Mouse (Mus musculus) lung, adult 2 months (tissue): ENCODE measurements around the gene Cdc14a. TPM values are rescaled to one million over a fixed set of nuclear protein-coding genes. Genes with fewer than 3 reads are reported as not detected.

ENCODE experiments used
- DNase-seq: peaks from one replicate; pipeline ENCODE4 v3.0.0; 2022
- H3K4me1 ChIP-seq: fragments of 200-500 bp; 2 replicates; pipeline ENCODE4 v1.6.1; 2011; ENCODE audit warnings: low read length; ENCODE audit not compliant: control insufficient read depth, insufficient read depth
- H3K4me3 ChIP-seq: fragments of 200-500 bp; replicated peaks from 2 replicates; pipeline ENCODE3; 2011; ENCODE audit warnings: low read depth, mild to moderate bottlenecking, control low read depth, low read length; ENCODE audit errors: extremely low read depth
- CTCF ChIP-seq: fragments of 200-500 bp; IDR thresholded peaks from 2 replicates; pipeline ENCODE4 v1.5.1; 2011; ENCODE audit warnings: mild to moderate bottlenecking, low read length, control low read depth; ENCODE audit not compliant: insufficient read depth
- POLR2A ChIP-seq: fragments of 200-500 bp; IDR thresholded peaks from 2 replicates; pipeline ENCODE4 v1.6.1; 2011; ENCODE audit warnings: low read depth, mild to moderate bottlenecking, control low read depth, low read length, borderline replicate concordance; ENCODE audit errors: extremely low read depth
- WGBS: fragments of 180-500 bp; shearing (Covaris S2); methylation state at CpG from one replicate; pipeline ENCODE4 v1.1.7; 2018; 5-methylcytosine and 5-hydroxymethylcytosine counted together
- polyA plus RNA-seq: library from polyadenylated mRNA; depleted of rRNA; stranded (reverse); fragments of >200 nt; gene quantifications from 2 replicates; pipeline ENCODE4 v1.2.3, GENCODE M21; 2012

Gene Cdc14a
- polyA plus RNA-seq, 1 experiment: 7.2 TPM

GRCm38 (mm10) chr3:116421121-116421520 lies 2.7 kb downstream of the Cdc14a start:
- TF ChIP-seq POLR2A (no peak), CTCF (no peak)
- Histone ChIP-seq H3K4me1 (no peaks in the 10 kb centered on the region; the same call in 1 of the 2 replicates), H3K4me3 (no peak overlapping the region)
- 45% methylated on average over 6 of the region's 6 CpGs for WGBS
- no peak for DNase-seq

GRCm38 (mm10) chr3:116419791-116420190 lies 4.0 kb downstream of the Cdc14a start:
- DNase-seq: no peak
- TF ChIP-seq POLR2A: no peak
- TF ChIP-seq CTCF: no peak
- Histone ChIP-seq H3K4me3 (no peak overlapping the region), H3K4me1 (no peaks in the 10 kb centered on the region; the same call in 1 of the 2 replicates)
- WGBS: 85% methylated on average over 11 of the region's 11 CpGs

GRCm38 (mm10) chr3:116414451-116414860 lies 9.4 kb downstream of the Cdc14a start:
- WGBS: 60% methylated on average over 3 of the region's 3 CpGs
- DNase-seq: peak; percentile 44
- TF ChIP-seq POLR2A (no peak), CTCF (no peak)

GRCm38 (mm10) chr3:116412954-116413724 lies 10.7 kb downstream of the Cdc14a start:
- H3K4me3 ChIP-seq: no peak overlapping the region
- no peak for DNase-seq
- 86% methylated on average over 4 of the region's 4 CpGs for WGBS
- TF ChIP-seq POLR2A: no peak
- no peak for TF ChIP-seq CTCF
- H3K4me1 ChIP-seq: no peaks in the 10 kb centered on the region; the same call in 1 of the 2 replicates

More at GRCm38 (mm10) chr3:116414451-116414860, 9.4 kb downstream of the Cdc14a start:
- Histone ChIP-seq H3K4me3 (no peak overlapping the region), H3K4me1 (no peaks in the 10 kb centered on the region; the same call in 1 of the 2 replicates)

- WGBS: 50% methylated on average over 7 of the region's 7 CpGs
- Histone ChIP-seq H3K4me1 (no peaks in the 10 kb centered on the region; the same call in 1 of the 2 replicates), H3K4me3 (no peak overlapping the region)
- TF ChIP-seq POLR2A (no peak), CTCF (no peak)
- DNase-seq: no peak
Measured at GRCm38 (mm10) chr3:116410051-116410450, 13.8 kb downstream of the Cdc14a start.

- TF ChIP-seq CTCF (no peak), POLR2A (no peak)
- no peak overlapping the region for H3K4me3 ChIP-seq
- no peak for DNase-seq
- no peaks in the 10 kb centered on the region; the same call in 1 of the 2 replicates for H3K4me1 ChIP-seq
- 67% methylated on average over 8 of the region's 8 CpGs for WGBS
Measured at GRCm38 (mm10) chr3:116409486-116409885, 14.3 kb downstream of the Cdc14a start.

GRCm38 (mm10) chr3:116408856-116409255 lies 15.0 kb downstream of the Cdc14a start:
- TF ChIP-seq POLR2A (no peak), CTCF (no peak)
- DNase-seq: no peak
- WGBS: 67% methylated on average over 10 of the region's 10 CpGs
- H3K4me1 ChIP-seq: no peaks in the 10 kb centered on the region; the same call in 1 of the 2 replicates
- no peak overlapping the region for H3K4me3 ChIP-seq

GRCm38 (mm10) chr3:116405516-116405915 lies 18.3 kb downstream of the Cdc14a start:
- TF ChIP-seq CTCF (no peak), POLR2A (no peak)
- 77% methylated on average over 9 of the region's 9 CpGs for WGBS
- Histone ChIP-seq H3K4me1 (no peaks in the 10 kb centered on the region), H3K4me3 (no peak overlapping the region)
- DNase-seq: no peak

GRCm38 (mm10) chr3:116401436-116401835 lies 22.4 kb downstream of the Cdc14a start:
- Histone ChIP-seq H3K4me3 (no peak overlapping the region), H3K4me1 (no peaks in the 10 kb centered on the region)
- no peak for DNase-seq
- 88% methylated on average over 11 of the region's 11 CpGs for WGBS
- TF ChIP-seq POLR2A (no peak), CTCF (no peak)

- Histone ChIP-seq H3K4me1 (no peaks in the 10 kb centered on the region), H3K4me3 (no peak overlapping the region)
- TF ChIP-seq POLR2A (no peak), CTCF (no peak)
- DNase-seq: no peak
- WGBS: 89% methylated on average over 22 of the region's 22 CpGs
Measured at GRCm38 (mm10) chr3:116399349-116400090, 24.3 kb downstream of the Cdc14a start.
